Mouse (Mus musculus) layer of hippocampus, adult 18-20 months (tissue): ENCODE measurements around the gene Src. TPM values are rescaled to one million over a fixed set of nuclear protein-coding genes. Genes with fewer than 3 reads are reported as not detected.
A peak's percentile ranks its signal among the peaks of the same experiment; 100 is the strongest.
"Not testable (repeated sequence)": the region's sequence is repeated elsewhere in the genome, so short reads cannot be mapped to it uniquely, and the experiment has no call there.

ENCODE experiments used
- DNase-seq, 2 experiments: peaks; one replicate each; pipeline ENCODE4 v3.0.0; 2022; ENCODE audit warnings: low spot score in 2 of 2
- total RNA-seq, 2 experiments: library from RNA; stranded (reverse); gene quantifications; 2 replicates each; pipeline ENCODE4 v1.2.3; 2021

Src gene
- total RNA-seq, 2 experiments from 2014 or later = 156 to 157 TPM

GRCm38 (mm10) chr2:157474269-157474729, 56.1 kb downstream of the Src start:
- no peak for DNase-seq

GRCm38 (mm10) chr2:157475437-157476379, 57.5 kb downstream of the Src start:
- no peak for DNase-seq

- DNase-seq = no peak
These were observed 60.4 kb downstream of the Src start for GRCm38 (mm10) chr2:157478651-157479050.

GRCm38 (mm10) chr2:157479858-157480568, 61.8 kb downstream of the Src start:
- DNase-seq = peak in 1 of 2 experiments; percentile 76

DNA sequence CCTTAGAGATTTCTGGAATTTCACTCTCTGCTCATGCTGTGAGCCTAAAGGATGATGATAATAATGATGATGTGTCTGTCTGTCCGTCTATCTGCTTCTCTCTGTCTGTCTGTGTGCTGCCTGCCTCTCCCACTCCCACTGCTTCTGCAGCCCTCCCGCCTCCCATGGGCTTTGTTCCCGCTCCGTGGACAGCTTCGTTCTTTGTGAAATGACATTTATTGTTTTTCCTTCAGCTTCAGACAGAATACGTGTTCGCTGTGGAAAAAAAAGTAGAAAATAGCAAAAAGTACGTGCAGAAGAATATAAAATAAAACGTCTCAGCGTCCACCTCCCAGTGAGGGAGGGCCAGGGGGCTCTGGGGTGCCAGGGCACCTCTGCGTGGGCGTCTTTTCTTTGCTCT, 64.5 kb downstream of the Src start:
- DNase-seq = no peak

DNA sequence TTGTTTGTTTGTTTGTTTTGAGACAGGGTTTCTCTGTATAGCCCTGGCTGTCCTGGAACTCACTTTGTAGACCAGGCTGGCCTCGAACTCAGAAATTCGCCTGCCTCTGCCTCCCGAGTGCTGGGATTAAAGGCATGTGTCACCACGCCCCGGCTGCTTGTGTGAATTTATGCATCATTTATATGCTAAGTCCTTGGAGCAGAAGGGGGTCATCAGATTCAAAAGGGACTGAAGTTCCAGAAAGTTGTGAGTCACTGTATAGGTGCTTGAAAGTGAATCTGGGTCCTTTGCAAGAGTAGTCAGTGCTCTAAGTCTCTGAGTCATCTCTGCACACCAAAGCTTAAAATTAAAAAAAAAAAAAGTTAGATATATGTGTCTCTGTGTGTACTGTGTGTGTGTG, 68.3 kb downstream of the Src start:
- DNase-seq = not testable (repeated sequence)

GRCm38 (mm10) chr2:157486981-157487656, 68.9 kb downstream of the Src start:
- DNase-seq = no peak

DNA sequence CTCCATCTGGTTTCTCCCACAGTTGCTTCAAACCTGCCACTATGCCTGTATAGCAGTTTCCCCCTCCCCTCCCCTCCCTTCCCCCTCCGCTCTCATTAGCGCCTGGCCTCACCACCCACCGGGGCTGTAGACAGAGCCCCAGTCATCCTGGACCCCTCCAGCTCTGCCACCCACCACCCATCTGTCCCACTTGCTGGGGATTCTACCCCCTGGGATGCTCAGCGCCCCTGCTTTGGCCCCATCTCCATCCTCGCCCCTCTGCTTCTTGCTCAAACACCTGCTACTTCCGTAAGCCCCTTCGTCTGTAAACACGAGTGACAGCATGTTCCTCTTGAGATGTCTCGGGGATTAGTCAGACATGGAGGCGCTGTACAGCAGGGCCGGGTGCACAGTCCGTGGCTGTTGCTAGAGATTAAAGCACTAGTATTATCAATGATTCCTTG, 69.5 kb downstream of the Src start:
- no peak for DNase-seq

DNA sequence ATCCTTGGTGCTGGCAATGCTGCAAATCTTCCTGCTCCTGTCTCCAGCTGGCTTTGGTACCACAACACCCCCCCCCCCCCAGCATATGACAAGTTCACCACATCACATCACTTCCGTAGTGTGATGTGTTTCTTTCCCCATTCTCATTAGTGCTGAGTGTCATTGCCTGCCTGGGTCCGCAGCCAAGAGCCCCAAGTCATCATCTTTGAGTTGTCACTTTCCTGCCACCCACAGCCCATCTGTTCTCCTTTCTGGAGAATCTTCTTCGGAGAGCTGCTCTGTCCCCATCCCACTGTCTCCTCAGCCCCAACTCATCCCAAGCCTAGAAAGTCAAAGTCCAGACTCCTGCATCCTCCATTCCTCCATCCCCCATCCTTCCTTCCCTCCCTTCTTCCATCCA, 75.0 kb downstream of the Src start:
- peak; percentile 55 to 79 for DNase-seq

DNA sequence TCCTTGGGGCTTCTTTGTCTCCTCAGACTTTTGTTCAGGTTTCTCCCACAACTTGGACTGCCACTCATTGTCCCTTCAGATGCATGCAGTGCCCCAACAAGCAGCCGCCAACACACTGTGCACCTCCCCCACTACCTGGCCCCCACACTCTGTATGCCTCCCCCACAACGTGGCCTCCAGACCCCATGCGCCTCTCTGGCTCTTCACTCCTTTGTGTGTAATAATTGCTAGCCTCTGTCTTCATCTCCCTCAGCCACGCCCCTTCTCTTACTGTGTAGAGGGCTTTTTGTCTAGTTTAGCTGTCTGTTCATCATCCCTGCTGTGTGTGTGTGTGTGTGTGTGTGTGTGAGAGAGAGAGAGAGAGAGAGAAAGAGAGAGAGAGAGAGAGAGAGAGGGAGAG, 80.3 kb downstream of the Src start:
- DNase-seq = no peak

- no peak for DNase-seq
These were observed 82.1 kb downstream of the Src start for GRCm38 (mm10) chr2:157500364-157500763.

GRCm38 (mm10) chr2:157501324-157501723, 83.1 kb downstream of the Src start:
- no peak for DNase-seq

- DNase-seq = peak; percentile 66 to 84
These were observed 88.5 kb downstream of the Src start for GRCm38 (mm10) chr2:157506779-157507178.

DNA sequence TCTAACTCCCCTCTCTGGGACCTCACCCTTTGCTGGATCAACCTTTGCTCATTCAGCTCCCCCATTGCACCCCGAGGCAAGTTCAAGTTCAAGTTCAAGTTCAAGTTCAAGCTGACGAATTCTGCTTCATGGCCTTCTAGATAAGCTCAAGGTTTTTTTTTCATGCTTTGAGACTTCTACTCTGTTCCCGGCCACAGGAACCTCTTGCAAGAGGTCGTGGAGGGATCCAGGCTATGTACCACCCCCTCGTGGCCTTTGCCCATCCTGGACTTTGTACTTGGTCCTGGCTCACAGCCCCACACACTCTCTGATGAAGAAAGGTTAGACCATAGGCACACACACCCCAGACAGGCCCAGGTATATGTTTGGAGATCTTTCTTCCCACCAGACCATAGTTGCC, 90.9 kb downstream of the Src start:
- no peak for DNase-seq

DNA sequence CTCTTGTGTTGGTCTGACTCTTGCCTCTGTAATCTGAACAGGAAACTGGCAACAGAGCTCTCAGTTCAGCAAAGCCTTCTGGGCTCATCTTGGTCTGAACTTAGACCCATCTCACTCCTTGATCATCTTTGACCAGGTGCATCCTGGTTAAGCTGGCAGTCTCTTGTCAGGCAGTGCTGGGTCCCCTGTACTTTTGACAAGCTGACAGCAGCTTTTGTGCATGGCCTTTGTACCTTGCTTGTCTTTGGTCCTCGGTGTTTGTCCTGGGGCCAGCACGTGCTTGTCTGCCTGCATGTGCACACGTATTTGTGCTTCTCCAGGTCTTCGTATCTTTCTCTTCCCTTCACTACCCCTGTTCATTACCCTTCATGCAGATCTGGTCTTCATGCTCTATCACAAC, 91.8 kb downstream of the Src start:
- DNase-seq = no peak

DNA sequence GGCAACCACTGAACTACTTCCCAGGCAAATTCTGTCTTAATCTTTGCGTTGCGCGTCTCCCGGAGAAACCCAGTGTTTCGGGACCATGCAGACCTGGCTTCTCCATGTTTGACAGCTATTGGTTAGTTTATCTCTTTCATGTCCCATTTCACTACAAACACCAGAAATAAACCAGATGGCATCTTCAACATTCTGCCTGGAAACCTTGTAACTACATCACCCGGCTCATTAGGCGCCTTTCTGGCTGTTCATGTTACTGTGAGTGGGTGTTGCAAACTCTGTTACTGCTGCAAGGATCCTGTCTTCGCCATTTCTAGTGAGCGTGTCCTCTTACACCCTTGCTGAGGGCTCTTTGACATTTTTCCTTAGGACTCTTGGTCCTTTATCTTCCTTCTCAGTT, 94.6 kb downstream of the Src start:
- DNase-seq = peak; percentile 69 to 83

GRCm38 (mm10) chr2:157513737-157514208, 95.5 kb downstream of the Src start:
- no peak for DNase-seq

- DNase-seq = no peak
These were observed 96.1 kb downstream of the Src start for GRCm38 (mm10) chr2:157514353-157514752.

DNA sequence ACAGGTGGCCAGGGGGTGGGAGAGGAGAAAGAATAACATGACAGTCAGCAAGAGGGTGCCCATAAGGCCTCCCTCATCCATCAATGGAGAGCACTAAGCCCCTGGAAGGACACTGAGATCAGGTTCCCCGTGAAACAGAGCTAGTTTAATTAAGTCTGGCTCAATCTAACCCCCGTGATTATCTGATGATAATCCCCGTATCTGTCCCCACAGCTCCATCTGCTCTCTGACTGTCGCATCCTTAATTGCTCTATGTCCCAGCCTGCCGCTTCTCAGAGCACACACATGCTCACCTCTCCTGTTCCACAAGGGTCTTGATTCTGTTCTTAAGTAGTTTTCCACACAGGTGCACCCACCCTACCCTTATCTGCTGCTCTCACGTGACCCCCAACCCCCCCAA, 99.3 kb downstream of the Src start:
- DNase-seq = no peak

DNA sequence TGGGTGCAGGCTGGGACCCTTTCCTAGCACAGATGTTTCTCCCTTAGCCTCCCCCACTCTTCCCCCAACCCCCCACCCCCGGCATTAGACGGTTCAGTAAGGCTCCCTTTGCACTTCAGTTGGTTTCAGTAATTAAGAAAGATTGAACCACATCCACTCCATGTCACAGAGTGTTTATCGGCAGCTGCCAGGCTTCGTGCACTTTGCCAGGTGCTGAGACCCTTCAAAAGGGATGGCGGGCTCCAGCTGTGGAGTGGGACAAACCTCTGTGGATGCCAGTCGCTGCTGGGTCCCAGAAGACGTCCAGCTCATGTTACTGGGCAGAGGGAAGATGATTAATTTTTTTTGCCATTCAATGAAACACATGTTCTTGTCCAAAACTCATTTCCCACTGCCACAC, 100.2 kb downstream of the Src start:
- DNase-seq = no peak

DNA sequence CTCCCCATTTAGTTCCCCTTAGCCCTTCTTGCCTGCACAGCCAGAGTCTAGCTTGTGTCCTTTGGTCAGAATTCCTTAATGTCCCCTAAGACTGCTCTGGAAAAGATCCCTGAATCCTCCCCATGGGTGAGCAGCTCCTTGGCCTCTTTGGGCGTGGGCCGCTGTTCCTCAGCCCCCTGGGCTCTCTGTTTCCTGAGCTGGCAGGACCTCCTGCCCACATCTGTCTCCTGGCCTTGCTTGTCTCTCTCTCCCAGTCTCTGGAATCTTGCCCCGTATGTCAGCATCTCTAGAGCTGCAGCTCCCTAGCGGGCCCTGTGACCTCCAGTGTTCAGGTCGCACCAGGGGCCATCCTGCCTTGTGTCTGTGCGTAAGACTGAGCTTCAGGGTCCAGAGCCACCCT, 101.2 kb downstream of the Src start:
- DNase-seq = no peak
